Mouse (Mus musculus) layer of hippocampus, adult 8-10 months (tissue): ENCODE measurements around the gene Siae. TPM values are rescaled to one million over a fixed set of nuclear protein-coding genes. Genes with fewer than 3 reads are reported as not detected.

Experiments
- DNase-seq, 2 experiments: peaks; one replicate each; pipeline ENCODE4 v3.0.0; 2022; ENCODE audit warnings: low spot score in 2 of 2
- total RNA-seq, 4 experiments: library from RNA; stranded (reverse); gene quantifications; 2 replicates each; pipeline ENCODE4 v1.2.4; 2022

The Siae gene
- total RNA-seq, 4 experiments from 2014 or later: 10.0 to 15.7 (median 13.4) TPM

- no peak for DNase-seq
Observed at GRCm38 (mm10) chr9:37569231-37569835, 13.8 kb downstream of the Siae start.

- DNase-seq: no peak
Observed at GRCm38 (mm10) chr9:37572204-37572876, 16.8 kb downstream of the Siae start.

DNA sequence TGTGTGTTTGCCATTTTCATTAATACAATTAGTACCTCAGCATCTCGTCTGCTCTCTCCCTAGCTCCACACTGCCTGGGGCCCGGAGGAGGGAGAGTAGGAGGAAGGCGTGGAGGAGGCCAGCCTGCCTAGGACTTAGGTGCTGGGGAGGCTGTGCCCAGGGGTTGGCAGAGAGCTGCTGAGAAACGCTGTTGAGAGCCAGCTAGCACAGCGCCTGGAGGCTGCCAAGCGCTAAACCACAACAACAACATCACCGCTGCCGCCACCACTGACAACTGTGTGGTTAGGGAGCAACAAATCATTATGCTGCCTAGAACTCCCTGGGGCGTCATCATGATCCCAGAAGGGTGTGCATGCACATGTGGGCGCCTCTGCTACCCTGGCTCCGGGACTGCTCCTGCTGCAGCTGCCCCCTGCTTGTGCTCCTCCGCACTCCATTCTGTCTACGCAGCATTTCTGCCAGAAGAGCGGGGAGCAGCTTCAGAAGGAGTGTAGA is 21.0 kb downstream of the Siae start:
- DNase-seq: peak; percentile 64 to 65

- no peak for DNase-seq
Observed at GRCm38 (mm10) chr9:37583594-37583993, 28.1 kb downstream of the Siae start.

- DNase-seq: no peak
Observed at GRCm38 (mm10) chr9:37586718-37587117, 31.2 kb downstream of the Siae start.

DNA sequence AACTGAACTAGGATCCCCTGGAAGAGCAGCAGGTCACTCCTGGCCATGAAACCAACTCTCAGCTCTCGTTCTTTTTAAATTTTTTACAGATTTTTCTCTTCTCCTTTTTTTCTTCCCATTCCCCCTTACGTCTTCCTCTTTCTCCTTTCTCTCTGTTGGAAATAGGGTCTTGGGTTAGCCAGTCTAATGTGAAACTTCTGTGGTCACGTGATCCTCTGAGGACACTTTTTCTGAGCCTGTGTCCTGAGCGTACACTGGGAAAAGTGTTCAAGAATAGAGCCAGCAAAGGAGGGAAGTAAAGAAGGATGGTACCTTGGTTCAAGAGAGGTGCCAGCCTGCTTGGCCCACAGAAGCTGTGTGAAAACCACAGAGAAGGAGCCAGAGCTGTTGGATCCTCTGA is 34.9 kb downstream of the Siae start:
- DNase-seq: no peak

DNA sequence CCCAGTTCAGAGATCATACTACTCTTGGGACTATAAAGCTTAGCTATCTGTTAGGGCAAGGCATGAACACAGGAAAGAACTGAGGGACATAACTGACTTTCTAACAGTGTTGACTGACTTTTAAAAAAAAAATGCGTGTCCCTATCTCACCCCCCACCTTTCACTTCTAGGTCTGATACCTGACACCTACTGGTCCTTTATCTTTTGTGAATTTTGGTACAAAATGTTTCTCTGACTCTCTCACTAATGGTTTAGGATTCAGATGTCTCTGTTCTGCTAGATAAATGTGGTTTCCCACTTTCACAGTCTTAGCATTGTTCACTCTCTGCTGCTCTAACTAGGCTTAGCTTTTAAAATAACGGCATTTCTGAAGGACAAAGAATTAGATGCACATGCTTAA is 36.5 kb downstream of the Siae start:
- no peak for DNase-seq

DNA sequence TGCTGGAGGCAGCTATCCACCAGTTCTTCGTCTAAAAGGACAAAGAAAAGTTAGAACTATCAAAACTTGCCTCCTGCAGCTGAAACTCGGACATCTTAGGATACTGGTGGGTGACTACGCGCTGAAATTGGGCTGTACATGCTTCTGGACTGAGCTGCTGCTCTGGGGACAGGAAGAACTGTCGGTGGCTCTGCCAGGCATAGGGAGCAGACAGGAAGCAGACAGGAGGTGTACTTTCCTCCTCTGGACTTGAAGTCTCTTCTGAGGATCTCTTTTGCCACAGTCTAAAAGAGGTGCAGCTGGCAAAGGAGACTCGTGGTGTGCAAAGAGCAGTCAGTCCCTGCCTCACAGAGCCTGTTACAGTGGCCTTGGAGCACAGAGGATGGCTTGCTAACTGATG is 37.1 kb downstream of the Siae start:
- no peak for DNase-seq

GRCm38 (mm10) chr9:37593690-37594089 is 38.2 kb downstream of the Siae start:
- no peak for DNase-seq

DNA sequence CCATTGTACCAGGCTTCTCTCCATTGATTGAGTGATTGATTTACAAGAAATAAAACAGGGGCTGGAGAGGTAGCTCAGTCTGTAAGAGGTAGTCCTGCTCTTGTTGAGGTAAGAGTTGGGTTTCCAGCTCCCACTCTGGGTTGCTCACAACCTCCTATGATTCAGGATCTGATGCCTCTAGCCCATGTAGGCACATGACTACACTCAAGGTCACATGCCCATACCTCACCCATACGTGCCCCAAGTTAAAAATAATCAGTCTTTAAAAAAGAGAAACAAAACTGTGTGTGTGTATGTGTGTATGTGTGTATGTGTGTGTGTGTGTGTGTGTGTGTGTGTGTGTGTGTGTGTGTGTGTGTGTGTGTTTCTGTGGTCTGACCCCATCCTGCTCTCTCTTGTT is 40.1 kb downstream of the Siae start:
- DNase-seq: no peak

DNA sequence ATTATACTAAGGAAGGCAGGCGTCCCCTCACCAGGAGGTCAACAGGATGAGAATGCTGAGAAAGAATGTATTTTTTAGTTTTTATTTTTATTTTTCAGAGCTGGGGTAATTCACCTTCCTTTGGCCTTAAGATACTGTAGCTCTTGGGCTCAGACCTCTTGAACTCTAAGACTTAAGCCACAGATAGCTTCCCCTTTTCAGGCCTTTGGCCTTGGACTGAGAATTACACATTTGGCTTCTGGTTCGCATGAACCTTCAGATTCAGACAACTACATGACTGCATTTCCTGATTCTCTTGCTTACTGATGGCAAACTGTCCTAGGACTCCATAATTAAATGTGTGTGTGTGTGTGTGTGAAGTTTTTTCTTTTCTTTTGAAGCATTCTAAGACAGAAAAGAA is 43.1 kb downstream of the Siae start:
- no peak for DNase-seq

GRCm38 (mm10) chr9:37600538-37601205 is 45.2 kb downstream of the Siae start:
- DNase-seq: no peak

DNA sequence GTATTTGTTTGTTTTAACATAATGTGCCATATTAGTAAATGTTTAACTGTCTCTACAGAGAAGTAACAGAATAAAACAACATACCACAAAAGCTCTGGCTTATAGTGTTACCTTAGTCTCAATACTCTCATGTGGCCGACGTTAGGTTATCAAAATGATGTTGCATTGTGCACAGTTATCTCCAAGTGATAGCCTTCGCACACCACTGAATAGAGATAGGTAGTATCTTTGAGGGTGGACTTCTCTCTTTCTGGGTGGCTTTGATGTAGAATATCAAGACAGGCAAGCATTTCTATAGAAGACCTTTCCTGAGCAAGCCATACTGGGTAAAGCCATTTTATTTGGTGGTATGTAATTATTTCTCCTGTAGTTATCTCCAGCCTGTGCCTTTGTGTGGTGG is 49.6 kb downstream of the Siae start:
- no peak for DNase-seq

GRCm38 (mm10) chr9:37609558-37609957 is 54.1 kb downstream of the Siae start:
- DNase-seq: no peak

DNA sequence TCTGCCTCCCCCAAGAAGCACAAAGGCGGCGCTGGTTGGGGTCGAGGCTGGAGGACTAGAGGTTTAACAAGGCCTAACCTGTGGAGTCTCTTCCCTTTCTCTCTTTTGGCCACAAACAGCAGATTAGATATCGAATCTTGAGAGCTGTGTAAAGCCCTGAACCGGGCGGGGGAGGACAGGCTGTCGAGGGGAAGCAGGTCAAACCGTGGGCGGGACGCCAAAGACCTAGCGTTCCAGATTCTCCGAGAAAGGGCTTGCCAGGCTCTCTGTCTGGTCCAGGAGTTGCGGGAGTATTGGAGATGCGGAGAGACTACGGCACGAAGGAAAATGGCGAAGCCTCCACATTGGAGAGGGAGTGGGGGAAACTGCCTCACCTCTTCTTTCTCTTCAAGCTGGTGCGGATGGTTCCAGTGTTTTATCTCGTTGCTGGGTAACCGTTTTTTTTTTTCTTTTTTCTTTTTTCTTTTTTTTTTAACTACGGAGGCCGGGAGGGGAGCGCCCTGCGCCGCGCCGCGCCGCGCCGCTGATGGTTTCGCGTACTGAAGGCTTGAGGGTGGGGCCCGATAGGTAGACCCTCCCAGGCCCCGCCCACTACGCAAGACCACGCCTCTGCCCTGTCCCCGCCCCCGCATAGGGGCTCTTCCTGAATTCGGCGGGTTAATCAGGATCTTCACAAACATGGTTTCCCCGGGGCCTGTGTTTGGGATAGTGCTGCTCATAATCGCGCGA is 57.8 kb downstream of the Siae start, which contains the start of gene Spa17:
Spa17 (minus strand) TSS at position 541 of the 729 bp plus-strand sequence.
- DNase-seq: peak; percentile 75 to 83

- no peak for DNase-seq
Observed at GRCm38 (mm10) chr9:37613911-37614280, 58.4 kb downstream of the Siae start.

- DNase-seq: no peak
Observed at GRCm38 (mm10) chr9:37614316-37614715, 58.8 kb downstream of the Siae start.

DNA sequence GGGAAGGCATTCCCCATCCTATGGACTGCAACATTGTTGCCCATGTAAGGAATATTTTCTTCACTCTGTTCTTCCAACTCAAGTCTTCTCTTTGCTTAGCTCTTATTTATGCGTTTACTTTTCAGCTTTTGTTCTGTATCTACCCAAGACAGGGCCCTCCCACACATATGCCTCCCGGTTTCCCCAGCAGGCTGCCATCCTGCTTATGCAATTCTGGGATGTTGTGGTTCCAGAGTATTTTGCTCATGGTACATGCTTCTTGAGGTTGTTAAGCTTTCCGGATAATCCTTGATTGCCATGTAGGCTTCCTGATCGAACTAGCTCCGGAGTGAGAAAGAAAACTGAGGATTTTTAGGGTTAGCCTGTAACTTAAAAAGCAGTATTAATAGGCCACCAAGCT is 59.7 kb downstream of the Siae start:
- DNase-seq: peak in 1 of 2 experiments; percentile 32

DNA sequence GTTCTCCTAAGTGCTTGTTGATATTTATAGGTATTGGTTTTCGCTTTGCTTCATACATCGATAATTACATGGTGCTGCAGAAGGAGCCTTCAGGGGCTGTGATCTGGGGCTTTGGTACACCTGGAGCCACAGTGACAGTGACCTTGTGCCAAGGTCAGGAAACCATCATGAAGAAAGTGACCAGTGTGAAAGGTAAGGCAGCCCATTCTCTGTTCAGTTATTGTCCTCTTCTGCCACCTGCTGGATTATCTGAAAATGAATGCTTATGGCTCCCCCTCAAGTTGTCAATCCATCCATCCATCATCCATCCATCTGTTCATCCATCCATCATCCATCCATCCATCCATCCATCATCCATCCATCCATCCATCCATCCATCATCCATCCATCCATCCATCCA is 61.3 kb downstream of the Siae start:
- DNase-seq: peak in 1 of 2 experiments; percentile 38

- peak in 1 of 2 experiments; percentile 59 for DNase-seq
Observed at GRCm38 (mm10) chr9:37621290-37621689, 65.8 kb downstream of the Siae start.

DNA sequence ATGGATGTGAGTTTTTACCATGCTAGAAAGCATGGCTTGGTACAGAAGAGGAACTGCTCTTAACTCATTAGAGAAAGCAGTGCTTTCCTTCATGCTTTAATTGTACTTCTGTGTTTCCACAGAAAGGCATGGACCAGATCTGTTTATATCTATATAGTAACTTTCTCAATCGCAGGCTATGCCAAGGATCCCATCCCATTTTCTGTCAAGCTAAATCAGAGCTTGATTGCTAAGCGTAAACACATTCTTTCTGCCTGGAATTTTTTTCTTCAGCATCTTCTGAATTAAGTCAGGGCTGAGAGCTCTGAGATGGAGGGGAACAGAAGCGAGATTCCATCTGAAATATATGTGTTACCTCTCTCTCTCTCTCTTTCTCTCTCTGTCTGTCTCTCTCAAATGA is 68.5 kb downstream of the Siae start:
- DNase-seq: no peak

- no peak for DNase-seq
Observed at GRCm38 (mm10) chr9:37624502-37624901, 69.0 kb downstream of the Siae start.
